Mouse (Mus musculus) kidney, adult 2 months (tissue): ENCODE results near the gene Mxra7. TPM values are rescaled to one million over a fixed set of nuclear protein-coding genes. Genes with fewer than 3 reads are reported as not detected.

Experiments
- DNase-seq: peaks from one replicate; pipeline ENCODE4 v3.0.0; 2021
- H3K27ac ChIP-seq: fragments of 200-500 bp; 2 replicates; pipeline ENCODE4 v1.5.1; 2012; ENCODE audit warnings: low read depth, low read length, control low read depth, inconsistent platforms; ENCODE audit not compliant: insufficient read depth
- H3K27me3 ChIP-seq: fragments of 200-500 bp; replicated peaks from 2 replicates; pipeline ENCODE4 v1.6.1; 2012; ENCODE audit warnings: mild to moderate bottlenecking, moderate library complexity, low read length, inconsistent platforms; ENCODE audit not compliant: control insufficient read depth, insufficient read depth
- H3K36me3 ChIP-seq: fragments of 200-500 bp; 2 replicates; pipeline ENCODE4 v1.6.1; 2012; ENCODE audit warnings: mild to moderate bottlenecking, moderate library complexity, low read length, inconsistent platforms; ENCODE audit not compliant: control insufficient read depth, insufficient read depth
- H3K4me1 ChIP-seq: fragments of 200-500 bp; 2 replicates; pipeline ENCODE4 v1.6.1; 2011; ENCODE audit warnings: low read length; ENCODE audit not compliant: control insufficient read depth, insufficient read depth
- H3K4me3 ChIP-seq: fragments of 200-500 bp; 2 replicates; pipeline ENCODE4 v1.5.1; 2011; ENCODE audit warnings: mild to moderate bottlenecking, low read depth, low read length, control low read depth; ENCODE audit not compliant: insufficient read depth
- CTCF ChIP-seq: fragments of 200-500 bp; conservative IDR thresholded peaks from 2 replicates; pipeline ENCODE4 v1.5.1; 2011; ENCODE audit warnings: low read depth, mild to moderate bottlenecking, control low read depth, low read length, moderate library complexity, mixed read lengths; ENCODE audit not compliant: insufficient read depth, insufficient read length
- POLR2A ChIP-seq: fragments of 200-500 bp; IDR thresholded peaks from one replicate; pipeline ENCODE4 v1.6.1; 2011; ENCODE audit warnings: low read depth, low read length, control low read depth
- WGBS: fragments of 180-500 bp; shearing (Covaris S2); methylation state at CpG from one replicate; pipeline ENCODE4 v1.1.7; 2018; 5-methylcytosine and 5-hydroxymethylcytosine counted together
- polyA plus RNA-seq: library from polyadenylated mRNA; depleted of rRNA; stranded (reverse); fragments of >200 nt; gene quantifications from 2 replicates; pipeline ENCODE4 v1.2.3, GENCODE M21; 2012

Gene Mxra7
- polyA plus RNA-seq, 1 experiment: 11.3 TPM

GRCm38 (mm10) chr11:116823255-116823654 lies 4.6 kb downstream of the Mxra7 start:
- Histone ChIP-seq H3K4me1 (peaks cover 13% of the 10 kb centered on the region), H3K27me3 (no peaks in the 10 kb centered on the region), H3K36me3 (no peaks in the 10 kb centered on the region), H3K27ac (no peak overlapping the region), H3K4me3 (no peak overlapping the region)
- no peak for DNase-seq
- WGBS: 99% methylated on average over 2 of the region's 2 CpGs
- TF ChIP-seq CTCF (no peak), POLR2A (no peak)

- no peak overlapping the region for H3K4me3 ChIP-seq
- H3K27ac ChIP-seq: no peak overlapping the region
- 95% methylated on average over 10 of the region's 10 CpGs for WGBS
- DNase-seq: no peak
- peaks cover 10% of the 10 kb centered on the region; the same call in 1 of the 2 replicates for H3K4me1 ChIP-seq
- no peaks in the 10 kb centered on the region for H3K27me3 ChIP-seq
- TF ChIP-seq POLR2A: no peak
- no peaks in the 10 kb centered on the region for H3K36me3 ChIP-seq
These were observed 5.2 kb downstream of the Mxra7 start for GRCm38 (mm10) chr11:116822626-116823025.

DNA sequence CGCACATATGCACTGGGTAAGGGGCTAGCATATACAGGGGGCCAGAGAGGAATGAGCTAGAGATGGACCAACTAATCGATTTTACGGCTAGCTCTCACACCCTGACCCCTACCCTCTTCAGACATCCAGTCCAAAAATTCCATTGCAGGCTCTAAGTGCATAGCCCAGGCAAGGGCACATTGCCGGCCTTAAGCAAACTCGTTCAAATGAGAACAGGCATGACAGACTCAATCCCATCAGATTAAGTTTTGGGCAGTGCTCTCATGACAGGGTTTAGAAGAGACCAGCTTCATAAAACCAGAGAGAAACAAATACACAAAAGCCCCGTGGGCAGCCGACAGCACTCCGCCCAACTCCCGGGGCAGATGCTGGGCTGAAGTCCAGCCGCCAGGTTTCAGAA lies 5.6 kb downstream of the Mxra7 start:
- TF ChIP-seq CTCF (no peak), POLR2A (no peak)
- H3K4me3 ChIP-seq: no peak overlapping the region
- no peak for DNase-seq
- no peaks in the 10 kb centered on the region for H3K36me3 ChIP-seq
- 69% methylated on average over 10 of the region's 10 CpGs for WGBS
- peaks cover 10% of the 10 kb centered on the region; the same call in 1 of the 2 replicates for H3K4me1 ChIP-seq
- no peak overlapping the region for H3K27ac ChIP-seq
- no peaks in the 10 kb centered on the region for H3K27me3 ChIP-seq

DNA sequence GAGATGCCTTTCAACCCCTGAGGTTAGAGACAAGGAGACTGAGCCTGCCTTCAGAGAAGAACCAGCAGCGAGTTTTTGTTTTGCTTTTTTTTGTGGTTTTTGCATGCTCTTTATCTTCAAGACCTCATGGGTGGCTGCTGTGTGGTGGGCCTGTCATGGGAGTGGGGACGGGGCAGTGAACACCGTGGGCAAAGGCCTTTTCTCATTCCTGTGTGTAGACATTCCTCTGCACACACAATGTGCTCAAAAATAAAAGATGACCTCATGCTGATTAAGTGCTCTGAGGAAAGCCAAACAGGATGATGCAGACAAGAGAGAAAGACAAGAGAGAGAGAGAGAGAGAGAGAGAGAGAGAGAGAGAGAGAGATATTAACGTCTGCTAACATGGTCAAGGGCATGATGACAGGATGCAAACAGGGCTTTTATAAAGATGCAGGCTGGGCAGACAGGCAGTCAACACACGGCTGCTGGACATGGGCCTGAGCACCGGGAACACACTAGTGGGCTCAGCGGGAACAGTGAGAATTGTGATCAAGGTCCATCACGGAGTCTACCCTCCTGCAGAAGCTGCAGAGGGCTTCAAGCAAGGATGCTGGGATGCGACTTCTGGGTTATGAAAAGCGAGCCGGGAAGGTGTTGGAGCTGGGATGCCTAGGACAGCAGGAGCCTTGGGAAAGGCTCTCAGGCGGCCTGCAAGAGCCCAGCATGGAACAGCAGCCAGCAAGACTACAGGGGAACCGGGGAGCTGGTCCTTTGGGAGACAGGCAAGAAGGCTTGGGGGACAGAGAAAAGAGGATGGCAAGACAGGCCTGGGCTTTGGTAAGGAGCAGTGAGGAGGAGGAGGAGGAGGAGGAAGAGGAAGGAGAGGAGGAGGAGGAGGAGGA lies 6.5 kb downstream of the Mxra7 start:
- no peaks in the 10 kb centered on the region for H3K36me3 ChIP-seq
- H3K27ac ChIP-seq: no peak overlapping the region
- H3K4me3 ChIP-seq: no peak overlapping the region
- 0 out of 2 replicates have a peak, but pooled peaks cover 7% of the 10 kb centered on the region for H3K4me1 ChIP-seq
- TF ChIP-seq POLR2A (no peak), CTCF (no peak)
- DNase-seq: no peak
- 74% methylated on average over 13 of the region's 13 CpGs for WGBS
- no peaks in the 10 kb centered on the region for H3K27me3 ChIP-seq

DNA sequence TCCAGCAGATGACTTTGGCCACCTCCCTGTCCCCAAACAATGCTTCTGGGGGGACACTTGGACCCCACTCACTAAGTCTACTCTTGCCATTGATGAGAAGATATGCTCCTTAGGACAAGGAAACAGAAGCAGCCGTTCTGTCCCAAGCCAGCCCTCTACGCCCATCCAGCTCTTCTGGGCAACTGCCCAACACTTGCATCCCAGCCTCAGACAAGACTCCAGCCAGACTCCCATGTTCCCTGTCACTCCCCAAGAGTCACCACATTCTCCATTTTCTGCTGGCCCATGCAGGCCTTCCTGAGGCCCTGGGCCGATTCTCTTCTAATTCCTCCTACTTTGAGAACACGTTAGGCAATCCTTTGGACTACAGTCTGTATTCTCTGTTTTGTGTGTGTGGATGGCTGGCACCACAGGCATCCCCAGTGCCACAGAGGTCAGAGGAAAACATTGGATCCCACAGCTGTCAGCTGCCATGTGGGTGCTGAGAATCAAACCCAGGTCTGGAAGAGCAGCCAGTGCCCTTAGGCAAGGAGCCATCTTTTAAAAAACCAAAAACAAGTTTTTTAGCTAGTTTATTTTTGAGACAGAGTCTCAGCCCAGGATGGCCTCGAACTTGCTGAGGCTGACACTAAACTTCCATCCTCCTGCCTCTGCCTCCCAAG lies 7.8 kb downstream of the Mxra7 start:
- Histone ChIP-seq H3K4me3 (no peak overlapping the region), H3K4me1 (0 out of 2 replicates have a peak, but pooled peaks cover 3% of the 10 kb centered on the region), H3K27ac (no peak overlapping the region), H3K36me3 (no peaks in the 10 kb centered on the region), H3K27me3 (no peaks in the 10 kb centered on the region)
- WGBS: 84% methylated on average over 5 of the region's 5 CpGs
- no peak for DNase-seq
- no peak for TF ChIP-seq CTCF
- TF ChIP-seq POLR2A: no peak

GRCm38 (mm10) chr11:116818722-116819121 lies 9.1 kb downstream of the Mxra7 start:
- Histone ChIP-seq H3K27ac (no peak overlapping the region), H3K36me3 (no peaks in the 10 kb centered on the region), H3K27me3 (no peaks in the 10 kb centered on the region), H3K4me1 (0 out of 2 replicates have a peak, but pooled peaks cover 6% of the 10 kb centered on the region), H3K4me3 (no peak overlapping the region)
- peak; percentile 39 for DNase-seq
- TF ChIP-seq CTCF: no peak
- no peak for TF ChIP-seq POLR2A
- WGBS: 40% methylated on average over 8 of the region's 8 CpGs

- Histone ChIP-seq H3K27ac (no peak overlapping the region), H3K4me3 (no peak overlapping the region), H3K36me3 (no peaks in the 10 kb centered on the region), H3K4me1 (0 out of 2 replicates have a peak, but pooled peaks cover 9% of the 10 kb centered on the region), H3K27me3 (no peaks in the 10 kb centered on the region)
- no peak for TF ChIP-seq POLR2A
- no peak for TF ChIP-seq CTCF
- over 99% methylated on average over 5 of the region's 5 CpGs for WGBS
- no peak for DNase-seq
These were observed 10.3 kb downstream of the Mxra7 start for GRCm38 (mm10) chr11:116817567-116817966.
